Mouse (Mus musculus) bone marrow, adult 2 months (tissue): Measurements from ENCODE around the gene Slc38a6.

Experiments used
- CTCF ChIP-seq: fragments of 200-500 bp; IDR thresholded peaks from 2 replicates; pipeline ENCODE4 v1.5.1; 2011; ENCODE audit warnings: low read length, control low read depth; ENCODE audit not compliant: control insufficient read depth, insufficient read depth
- POLR2A ChIP-seq: fragments of 200-500 bp; IDR thresholded peaks from 2 replicates; pipeline ENCODE4 v1.6.1; 2011; ENCODE audit warnings: low read depth, mild to moderate bottlenecking, control low read depth, low read length, borderline replicate concordance; ENCODE audit not compliant: control insufficient read depth

- TF ChIP-seq CTCF (no peak), POLR2A (no peak)
These were observed 106.4 kb downstream of the Slc38a6 start for GRCm38 (mm10) chr12:73393018-73393417.
